Mouse (Mus musculus) stomach, postnatal 0 days (tissue): ENCODE data around the gene Selenok. TPM values are rescaled to one million over a fixed set of nuclear protein-coding genes. Genes with fewer than 3 reads are reported as not detected.

ENCODE experiments used
- ATAC-seq: fragments of 200-750 bp; cut with Nextera tagmentation; 2 replicates; pipeline ENCODE4 v1.8.0; 2017; ENCODE audit not compliant: low FRiP score, low TSS enrichment
- DNase-seq: peaks from one replicate; pipeline ENCODE4 v3.0.0-alpha.2; 2016; ENCODE audit warnings: low spot score
- H3K27ac ChIP-seq: fragments of 300-500 bp; sonication (generic); replicated peaks from 2 replicates; pipeline ENCODE4 v1.5.1; 2014; ENCODE audit warnings: mild to moderate bottlenecking, control low read depth
- H3K27me3 ChIP-seq: fragments of 300-500 bp; sonication (generic); 2 replicates; pipeline ENCODE4 v1.6.1; 2014; ENCODE audit warnings: low read length; ENCODE audit not compliant: control insufficient read depth, insufficient read depth
- H3K36me3 ChIP-seq: fragments of 300-500 bp; sonication (generic); 2 replicates; pipeline ENCODE4 v1.6.1; 2014; ENCODE audit warnings: low read length, mixed read lengths; ENCODE audit not compliant: control insufficient read depth, insufficient read depth
- H3K4me1 ChIP-seq: fragments of 300-500 bp; sonication (generic); replicated peaks from 2 replicates; pipeline ENCODE4 v1.6.1; 2014; ENCODE audit warnings: antibody characterized with exemption; ENCODE audit not compliant: control insufficient read depth, insufficient read depth
- H3K4me2 ChIP-seq: fragments of 300-500 bp; sonication (generic); replicated peaks from 2 replicates; pipeline ENCODE4 v1.6.1; 2014; ENCODE audit warnings: low read depth, mild to moderate bottlenecking, control low read depth, moderate library complexity
- H3K4me3 ChIP-seq: fragments of 300-500 bp; sonication (generic); 2 replicates; pipeline ENCODE4 v1.5.1; 2014; ENCODE audit warnings: low read depth, low read length, control low read depth
- H3K9ac ChIP-seq: fragments of 300-500 bp; sonication (generic); 2 replicates; pipeline ENCODE4 v1.6.1; 2014; ENCODE audit warnings: mild to moderate bottlenecking, low read length, control low read depth, mixed read lengths
- H3K9me3 ChIP-seq: fragments of 300-500 bp; sonication (generic); 2 replicates; pipeline ENCODE4 v1.6.1; 2016; ENCODE audit warnings: low read length; ENCODE audit not compliant: control insufficient read depth
- CTCF ChIP-seq: IDR thresholded peaks from 2 replicates; pipeline ENCODE4 v1.5.1; 2016; ENCODE audit warnings: antibody characterized with exemption, low read depth, mild to moderate bottlenecking, moderate library complexity
- EP300 ChIP-seq: optimal IDR thresholded peaks from 2 replicates; pipeline ENCODE3; 2016; ENCODE audit warnings: antibody characterized with exemption
- WGBS: fragments of 180-500 bp; shearing (Covaris S2); extraction: QIAGEN DNeasy Blood & Tissue Kit; methylation state at CpG from one replicate; pipeline ENCODE4 v1.1.7; 2014; 5-methylcytosine and 5-hydroxymethylcytosine counted together
- polyA plus RNA-seq: library from polyadenylated mRNA; unstranded; fragments of >200 nt; fragmentation: Nextera tagmentation; extraction: Ambion mirVana; gene quantifications from 2 replicates; pipeline ENCODE4 v1.2.1, GENCODE M21; 2015

Gene Selenok
- polyA plus RNA-seq, 1 experiment from 2014 or later: 372 TPM

- 0 out of 2 replicates have a peak, but pooled peaks cover 2% of the 10 kb centered on the region for H3K27me3 ChIP-seq
- TF ChIP-seq EP300 (no peak), CTCF (no peak)
- WGBS: 22% methylated on average over 10 of the region's 10 CpGs
- no peak for DNase-seq
- no peaks in the 10 kb centered on the region for H3K9me3 ChIP-seq
- no peaks in the 10 kb centered on the region for H3K4me1 ChIP-seq
- H3K4me2 ChIP-seq: no peak overlapping the region
- H3K36me3 ChIP-seq: no peaks in the 10 kb centered on the region
- ATAC-seq: no peak
- H3K4me3 ChIP-seq: no peak overlapping the region
- no peak overlapping the region for H3K27ac ChIP-seq
- H3K9ac ChIP-seq: no peak overlapping the region
These were observed 27.7 kb upstream of the Selenok start for GRCm38 (mm10) chr14:29940313-29940812.

- 7% methylated on average over 2 of the region's 2 CpGs for WGBS
These were observed 27.2 kb upstream of the Selenok start for GRCm38 (mm10) chr14:29940877-29941276.

GRCm38 (mm10) chr14:29946761-29947309 is 21.3 kb upstream of the Selenok start:
- H3K27ac ChIP-seq: no peak overlapping the region
- H3K36me3 ChIP-seq: no peaks in the 10 kb centered on the region
- ATAC-seq: no peak
- WGBS: 61% methylated on average over 5 of the region's 5 CpGs
- H3K9ac ChIP-seq: no peak overlapping the region
- DNase-seq: no peak
- no peaks in the 10 kb centered on the region for H3K27me3 ChIP-seq
- H3K4me2 ChIP-seq: no peak overlapping the region
- no peaks in the 10 kb centered on the region for H3K9me3 ChIP-seq
- no peaks in the 10 kb centered on the region for H3K4me1 ChIP-seq
- TF ChIP-seq CTCF (peak; percentile 24; the same call in 1 of the 2 replicates), EP300 (no peak)
- H3K4me3 ChIP-seq: no peak overlapping the region

More at GRCm38 (mm10) chr14:29940877-29941276, 27.2 kb upstream of the Selenok start:
- H3K4me1 ChIP-seq: no peaks in the 10 kb centered on the region
- H3K27me3 ChIP-seq: 0 out of 2 replicates have a peak, but pooled peaks cover 2% of the 10 kb centered on the region
- no peak overlapping the region for H3K27ac ChIP-seq
- TF ChIP-seq EP300 (no peak), CTCF (peak; percentile 75)
- H3K9me3 ChIP-seq: no peaks in the 10 kb centered on the region
- no peak overlapping the region for H3K4me3 ChIP-seq
- ATAC-seq (no peak), DNase-seq (peak; percentile 41)
- no peaks in the 10 kb centered on the region for H3K36me3 ChIP-seq
- no peak overlapping the region for H3K4me2 ChIP-seq
- H3K9ac ChIP-seq: no peak overlapping the region

- H3K27me3 ChIP-seq: no peaks in the 10 kb centered on the region
- H3K4me2 ChIP-seq: no peak overlapping the region
- TF ChIP-seq EP300 (no peak), CTCF (no peak)
- H3K4me1 ChIP-seq: no peaks in the 10 kb centered on the region
- H3K36me3 ChIP-seq: no peaks in the 10 kb centered on the region
- H3K9ac ChIP-seq: no peak overlapping the region
- ATAC-seq: no peak
- no peak for DNase-seq
- H3K27ac ChIP-seq: no peak overlapping the region
- no peaks in the 10 kb centered on the region for H3K9me3 ChIP-seq
- H3K4me3 ChIP-seq: no peak overlapping the region
- WGBS: 61% methylated on average over 4 of the region's 4 CpGs
These were observed 17.3 kb upstream of the Selenok start for GRCm38 (mm10) chr14:29950805-29951204.

DNA sequence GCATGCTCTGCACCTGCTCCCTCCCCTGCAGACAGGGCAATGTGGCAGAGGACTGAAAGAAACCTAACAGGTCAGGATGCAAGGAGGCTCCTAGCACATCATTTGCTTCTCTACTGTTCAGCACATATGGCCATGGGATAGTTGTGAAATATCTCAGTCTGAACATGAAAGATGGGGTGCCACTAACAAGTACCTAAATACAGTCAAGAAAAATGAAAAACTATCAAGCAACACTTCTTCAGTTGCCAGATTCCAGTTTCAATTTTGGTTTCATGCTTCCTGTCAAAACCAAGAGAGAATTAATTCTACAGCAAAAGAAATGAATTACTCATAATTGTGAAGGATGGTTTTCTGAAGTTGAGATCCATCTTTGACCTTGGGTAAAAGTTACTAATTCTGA is 10.7 kb upstream of the Selenok start:
- Histone ChIP-seq H3K4me3 (no peak overlapping the region), H3K27me3 (no peaks in the 10 kb centered on the region), H3K9me3 (no peaks in the 10 kb centered on the region), H3K4me2 (no peak overlapping the region), H3K9ac (no peak overlapping the region), H3K36me3 (no peaks in the 10 kb centered on the region), H3K27ac (no peak overlapping the region), H3K4me1 (no peaks in the 10 kb centered on the region)
- TF ChIP-seq CTCF (no peak), EP300 (no peak)
- DNase-seq (no peak), ATAC-seq (no peak)

- no peak for TF ChIP-seq EP300
- no peak for TF ChIP-seq CTCF
- H3K9ac ChIP-seq: peak overlapping the region; percentile 51; the same call in 1 of the 2 replicates
- no peaks in the 10 kb centered on the region for H3K27me3 ChIP-seq
- DNase-seq: no peak
- peak overlapping the region; percentile 76 for H3K4me3 ChIP-seq
- ATAC-seq: no peak
- 0 out of 2 replicates have a peak, but pooled peaks cover 4% of the 10 kb centered on the region for H3K36me3 ChIP-seq
- H3K9me3 ChIP-seq: no peaks in the 10 kb centered on the region
- no peaks in the 10 kb centered on the region for H3K4me1 ChIP-seq
- WGBS: 57% methylated on average over 7 of the region's 7 CpGs
- H3K4me2 ChIP-seq: peak overlapping the region; percentile 62
- peak overlapping the region; percentile 78; the same call in 1 of the 2 replicates for H3K27ac ChIP-seq
These were observed 497 bp upstream of the Selenok start for GRCm38 (mm10) chr14:29967611-29968010.
